Mouse (Mus musculus) embryonic facial prominence, embryonic 13.5 days (tissue): ENCODE measurements around the gene Rfk. TPM values are rescaled to one million over a fixed set of nuclear protein-coding genes. Genes with fewer than 3 reads are reported as not detected.

Experiments used
- ATAC-seq: fragments of 200-750 bp; cut with Nextera tagmentation; 2 replicates; pipeline ENCODE4 v1.8.0; 2017; ENCODE audit warnings: low read depth; ENCODE audit not compliant: insufficient number of reproducible peaks, insufficient read depth, low FRiP score, low TSS enrichment
- H3K27ac ChIP-seq: fragments of 300-500 bp; sonication (generic); 2 replicates; pipeline ENCODE4 v1.5.1; 2015; ENCODE audit warnings: moderate library complexity, mild to moderate bottlenecking, inconsistent platforms
- H3K27me3 ChIP-seq: fragments of 300-500 bp; sonication (generic); 2 replicates; pipeline ENCODE4 v1.6.1; 2015; ENCODE audit warnings: mild to moderate bottlenecking, inconsistent platforms
- H3K36me3 ChIP-seq: fragments of 300-500 bp; sonication (generic); 2 replicates; pipeline ENCODE4 v1.6.1; 2015; ENCODE audit warnings: mild to moderate bottlenecking, inconsistent platforms
- H3K4me1 ChIP-seq: fragments of 300-500 bp; sonication (generic); 2 replicates; pipeline ENCODE4 v1.6.1; 2015; ENCODE audit warnings: inconsistent platforms
- H3K4me2 ChIP-seq: fragments of 300-500 bp; sonication (generic); 2 replicates; pipeline ENCODE4 v1.6.1; 2015; ENCODE audit warnings: moderate library complexity, mild to moderate bottlenecking, inconsistent platforms
- H3K4me3 ChIP-seq: fragments of 300-500 bp; sonication (generic); 2 replicates; pipeline ENCODE4 v1.5.1; 2015; ENCODE audit warnings: mild to moderate bottlenecking, inconsistent platforms
- H3K9ac ChIP-seq: fragments of 300-500 bp; sonication (generic); 2 replicates; pipeline ENCODE4 v1.6.1; 2015; ENCODE audit warnings: mild to moderate bottlenecking, inconsistent platforms
- H3K9me3 ChIP-seq: fragments of 300-500 bp; sonication (generic); 2 replicates; pipeline ENCODE4 v1.6.1; 2016; ENCODE audit warnings: inconsistent platforms
- WGBS: fragments of 180-500 bp; shearing (Covaris S2); methylation state at CpG from one replicate; pipeline ENCODE4 v1.1.7; 2015; ENCODE audit warnings: mixed read lengths; 5-methylcytosine and 5-hydroxymethylcytosine counted together
- polyA plus RNA-seq: library from polyadenylated mRNA; unstranded; fragments of >200 nt; fragmentation: Nextera tagmentation; extraction: Ambion mirVana; gene quantifications from 2 replicates; pipeline ENCODE4 v1.2.1, GENCODE M21; 2015

The Rfk gene
- polyA plus RNA-seq = 87.2 and 88.0 TPM in 2 replicates

DNA sequence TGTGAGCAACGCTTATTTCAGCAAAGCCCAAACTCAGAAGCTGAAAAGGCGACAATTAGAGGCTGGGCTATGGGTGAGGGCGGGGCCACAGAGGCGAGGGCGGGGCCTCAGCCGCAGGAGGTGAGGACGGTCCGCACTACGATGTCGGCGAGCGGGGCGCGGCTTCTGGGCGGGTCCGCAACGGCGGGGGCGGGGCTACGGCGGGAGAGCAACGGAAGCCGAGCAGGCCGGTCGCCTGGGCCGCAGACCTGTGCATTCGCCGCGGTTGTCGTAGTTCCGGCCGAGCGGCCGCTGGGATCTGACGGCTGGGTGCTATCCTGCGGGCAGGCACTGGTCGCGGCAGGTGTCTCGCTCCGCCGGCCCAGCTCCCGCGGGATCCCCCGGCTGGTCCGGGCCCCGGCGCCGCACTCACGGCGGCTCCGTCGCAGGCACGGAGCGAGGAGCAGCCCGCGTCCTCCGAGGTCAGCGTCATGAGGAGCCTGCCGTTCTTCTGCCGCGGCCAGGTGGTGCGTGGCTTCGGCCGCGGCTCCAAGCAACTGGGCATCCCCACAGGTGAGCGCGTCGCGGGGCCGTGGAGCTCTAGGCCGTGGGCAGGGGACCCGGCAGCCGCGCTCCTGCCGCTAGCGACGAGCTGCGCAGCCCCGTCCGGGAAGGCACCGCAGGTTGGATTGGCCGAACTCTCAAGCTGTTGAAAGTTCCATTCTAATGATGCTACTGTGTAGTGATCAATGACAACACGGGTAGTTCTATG, at the start of gene Rfk:
Gene Rfk, plus strand, starts transcription at position 203 of the 751 bp plus-strand sequence.
- ATAC-seq = peak; percentile 96
- Histone ChIP-seq H3K4me3 (peak within 1 kb of the TSS; percentile 92), H3K4me1 (peaks cover 13% of the 10 kb centered on the region), H3K4me2 (peak within 1 kb of the TSS; percentile 67), H3K36me3 (peaks cover 25% of the 10 kb centered on the region), H3K9me3 (no peaks in the 10 kb centered on the region), H3K9ac (peak within 1 kb of the TSS; percentile 93), H3K27ac (peak within 1 kb of the TSS; percentile 73), H3K27me3 (no peaks in the 10 kb centered on the region)
- WGBS = under 1% methylated on average over 76 of the region's 83 CpGs

- H3K9me3 ChIP-seq = no peaks in the 10 kb centered on the region
- no peak overlapping the region for H3K9ac ChIP-seq
- no peak overlapping the region for H3K4me3 ChIP-seq
- no peaks in the 10 kb centered on the region for H3K27me3 ChIP-seq
- no peak overlapping the region for H3K4me2 ChIP-seq
- WGBS = 85% methylated on average over 7 of the region's 7 CpGs
- no peaks in the 10 kb centered on the region for H3K4me1 ChIP-seq
- ATAC-seq = no peak
- H3K36me3 ChIP-seq = no peaks in the 10 kb centered on the region
- H3K27ac ChIP-seq = no peak overlapping the region
Measured at GRCm38 (mm10) chr19:17344881-17345280, 49.0 kb upstream of the Rfk start.

DNA sequence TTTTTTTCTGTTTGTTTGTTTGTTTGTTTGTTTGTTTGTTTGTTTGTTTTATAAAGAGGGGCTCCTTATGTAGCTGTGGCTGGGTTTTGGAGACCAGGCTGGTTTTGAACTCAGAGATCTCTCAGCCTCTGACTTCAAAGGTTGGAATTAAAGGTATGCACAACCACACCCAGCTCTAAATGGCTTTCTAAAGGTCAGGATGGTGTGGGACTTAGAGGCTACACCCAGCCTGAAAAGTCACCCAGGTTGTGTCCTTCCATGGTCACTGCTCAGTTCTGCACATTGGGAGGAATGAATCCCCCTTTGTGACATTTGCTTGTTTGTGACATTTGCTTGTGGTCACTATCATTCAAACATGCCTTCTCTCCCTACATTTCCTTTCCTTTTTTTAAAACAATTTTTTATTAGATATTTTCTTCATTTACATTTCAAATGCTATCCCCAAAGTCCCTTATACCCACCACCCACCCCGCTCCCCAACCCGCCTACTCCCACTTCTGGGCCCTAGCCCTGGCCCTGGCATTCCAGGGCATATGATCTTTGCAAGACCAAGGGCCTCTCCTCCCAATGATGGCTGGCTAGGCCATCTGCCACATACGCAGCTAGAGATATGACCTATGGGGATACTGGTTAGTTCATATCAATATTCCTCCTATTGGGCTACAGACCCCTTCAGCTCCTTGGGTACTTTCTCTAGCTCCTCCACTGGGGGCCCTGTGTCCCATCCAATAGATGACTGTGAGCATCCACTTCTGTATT, 46.9 kb upstream of the Rfk start:
- Histone ChIP-seq H3K27me3 (no peaks in the 10 kb centered on the region), H3K9me3 (no peaks in the 10 kb centered on the region)
- 97% methylated on average over 3 of the region's 3 CpGs for WGBS

GRCm38 (mm10) chr19:17347852-17348251, 46.0 kb upstream of the Rfk start:
- no peak for ATAC-seq
- H3K27me3 ChIP-seq = no peaks in the 10 kb centered on the region
- no peak overlapping the region for H3K4me3 ChIP-seq
- H3K9ac ChIP-seq = no peak overlapping the region
- no peaks in the 10 kb centered on the region for H3K9me3 ChIP-seq
- no peak overlapping the region for H3K27ac ChIP-seq
- no peaks in the 10 kb centered on the region for H3K4me1 ChIP-seq
- no peaks in the 10 kb centered on the region for H3K36me3 ChIP-seq
- no peak overlapping the region for H3K4me2 ChIP-seq
- 88% methylated on average over 2 of the region's 2 CpGs for WGBS

More for the DNA sequence above, 46.9 kb upstream of the Rfk start:
- Histone ChIP-seq H3K27ac (no peak overlapping the region), H3K9ac (no peak overlapping the region), H3K4me3 (no peak overlapping the region), H3K36me3 (no peaks in the 10 kb centered on the region), H3K4me2 (no peak overlapping the region), H3K4me1 (no peaks in the 10 kb centered on the region)
- ATAC-seq = no peak

GRCm38 (mm10) chr19:17353727-17354126, 40.1 kb upstream of the Rfk start:
- Histone ChIP-seq H3K27me3 (peaks cover 33% of the 10 kb centered on the region), H3K9ac (no peak overlapping the region), H3K9me3 (no peaks in the 10 kb centered on the region), H3K4me3 (no peak overlapping the region), H3K4me1 (peaks cover 9% of the 10 kb centered on the region), H3K27ac (no peak overlapping the region), H3K36me3 (no peaks in the 10 kb centered on the region), H3K4me2 (no peak overlapping the region)
- 64% methylated on average over 8 of the region's 8 CpGs for WGBS
- ATAC-seq = no peak

DNA sequence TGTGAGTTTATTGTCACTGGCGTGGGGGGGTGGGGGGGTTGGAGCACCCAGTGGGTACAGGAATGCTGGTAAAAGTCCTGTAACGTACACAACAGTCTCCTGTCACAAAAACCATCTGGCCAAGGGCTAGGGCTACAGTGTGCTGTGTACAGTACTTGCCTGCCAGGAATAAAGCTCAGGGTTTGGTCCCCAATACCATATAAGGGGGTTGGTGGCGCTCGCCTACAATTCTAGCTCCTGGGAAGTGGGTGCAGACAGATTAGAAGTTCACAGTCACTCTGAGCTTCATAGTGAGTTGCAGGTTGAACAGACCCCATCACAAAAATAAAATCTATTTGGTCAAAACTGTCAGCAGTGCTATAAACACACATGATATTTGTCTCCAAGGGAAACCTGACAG, 39.5 kb upstream of the Rfk start:
- no peak overlapping the region for H3K4me3 ChIP-seq
- H3K27me3 ChIP-seq = peaks cover 33% of the 10 kb centered on the region
- no peak for ATAC-seq
- H3K4me2 ChIP-seq = peak overlapping the region; percentile 90
- no peak overlapping the region for H3K27ac ChIP-seq
- no peaks in the 10 kb centered on the region for H3K9me3 ChIP-seq
- H3K36me3 ChIP-seq = no peaks in the 10 kb centered on the region
- WGBS = 73% methylated on average over 4 of the region's 4 CpGs
- peaks cover 9% of the 10 kb centered on the region for H3K4me1 ChIP-seq
- H3K9ac ChIP-seq = no peak overlapping the region

GRCm38 (mm10) chr19:17354797-17355196, 39.0 kb upstream of the Rfk start:
- Histone ChIP-seq H3K4me2 (peak overlapping the region; percentile 90; the same call in 1 of the 2 replicates), H3K27ac (no peak overlapping the region), H3K9me3 (no peaks in the 10 kb centered on the region), H3K36me3 (no peaks in the 10 kb centered on the region), H3K9ac (no peak overlapping the region), H3K4me1 (peaks cover 12% of the 10 kb centered on the region), H3K4me3 (no peak overlapping the region), H3K27me3 (peaks cover 33% of the 10 kb centered on the region)
- WGBS = 59% methylated on average over 4 of the region's 4 CpGs
- ATAC-seq = no peak

GRCm38 (mm10) chr19:17355361-17355760, 38.5 kb upstream of the Rfk start:
- no peaks in the 10 kb centered on the region for H3K36me3 ChIP-seq
- H3K9me3 ChIP-seq = no peaks in the 10 kb centered on the region
- H3K4me2 ChIP-seq = peak overlapping the region; percentile 90
- ATAC-seq = no peak
- H3K4me3 ChIP-seq = peak overlapping the region; percentile 55
- 24% methylated on average over 4 of the region's 4 CpGs for WGBS
- H3K27ac ChIP-seq = no peak overlapping the region
- H3K9ac ChIP-seq = no peak overlapping the region
- H3K27me3 ChIP-seq = peaks cover 33% of the 10 kb centered on the region
- H3K4me1 ChIP-seq = peaks cover 12% of the 10 kb centered on the region

DNA sequence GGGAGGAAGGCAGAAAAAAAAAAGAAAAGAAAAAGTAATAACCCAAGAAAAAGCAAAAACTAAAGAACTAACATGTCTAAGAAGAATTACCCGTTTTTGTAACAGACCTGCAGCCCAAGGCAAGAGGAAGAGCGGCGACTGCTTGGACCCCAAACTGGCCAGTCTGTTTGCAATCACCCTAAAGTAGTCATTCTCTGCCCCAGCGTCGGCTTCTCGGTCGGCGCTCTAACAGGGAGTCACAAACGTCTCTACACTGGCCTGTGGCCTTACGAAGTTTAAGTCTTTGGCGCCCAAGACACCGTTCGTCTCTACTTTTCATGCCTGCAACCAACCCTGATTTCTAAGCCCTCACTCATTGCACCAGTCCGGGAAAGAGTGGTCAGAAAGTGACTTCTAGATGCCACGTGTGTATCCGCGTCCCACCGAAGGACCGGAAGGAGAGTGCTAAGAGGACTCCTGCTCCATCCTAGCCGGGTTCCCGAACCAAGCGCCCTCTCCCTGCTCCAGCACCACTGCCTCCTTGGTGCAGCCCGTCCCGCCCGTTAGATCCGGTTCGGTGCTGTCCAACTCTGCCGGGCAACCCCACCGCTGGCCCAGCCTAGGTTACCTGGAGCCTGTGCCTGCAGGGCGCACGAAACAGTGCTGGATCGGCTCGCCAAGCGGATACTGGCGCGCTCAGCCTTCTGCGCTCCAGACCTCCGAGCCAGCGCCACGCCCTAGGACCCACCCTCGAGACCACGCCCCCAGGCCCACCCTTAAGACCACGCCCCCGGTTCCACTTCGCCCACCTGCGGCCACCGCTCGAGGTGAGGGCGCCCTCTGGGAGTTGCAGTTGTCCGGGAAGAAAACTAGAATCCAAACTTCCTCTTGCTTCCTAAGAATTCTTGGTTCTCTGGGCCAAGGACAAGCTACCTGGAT, 37.6 kb upstream of the Rfk start:
- Histone ChIP-seq H3K4me2 (peak overlapping the region; percentile 90), H3K27ac (no peak overlapping the region), H3K4me1 (peaks cover 12% of the 10 kb centered on the region), H3K4me3 (peak overlapping the region; percentile 55), H3K9me3 (no peaks in the 10 kb centered on the region), H3K36me3 (no peaks in the 10 kb centered on the region), H3K27me3 (peaks cover 33% of the 10 kb centered on the region), H3K9ac (peak overlapping the region; percentile 67)
- ATAC-seq = peak; percentile 88
- WGBS = under 1% methylated on average over 50 of the region's 50 CpGs

DNA sequence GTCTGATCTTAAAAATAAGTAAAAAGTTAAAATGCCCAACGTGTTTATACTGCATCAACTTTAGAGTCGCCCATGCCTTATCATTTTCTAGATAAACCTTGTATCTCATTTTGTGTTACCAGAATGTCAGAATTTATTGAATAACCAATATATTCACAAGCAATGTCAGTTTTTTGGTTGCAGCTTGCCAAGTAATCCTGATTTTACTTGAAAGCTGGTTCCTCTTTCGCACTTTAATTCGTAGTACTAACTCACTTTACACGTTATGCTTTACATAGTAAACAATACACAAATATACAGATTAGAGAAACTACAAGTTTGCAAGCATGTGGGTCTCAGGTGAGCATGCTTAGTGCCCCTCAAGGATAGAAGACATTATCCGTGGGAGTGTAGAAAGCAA, 36.9 kb upstream of the Rfk start:
- Histone ChIP-seq H3K27ac (no peak overlapping the region), H3K36me3 (no peaks in the 10 kb centered on the region), H3K9ac (no peak overlapping the region), H3K4me1 (peaks cover 12% of the 10 kb centered on the region), H3K4me3 (no peak overlapping the region), H3K4me2 (peak overlapping the region; percentile 90), H3K9me3 (no peaks in the 10 kb centered on the region), H3K27me3 (peaks cover 33% of the 10 kb centered on the region)
- 71% methylated on average over 6 of the region's 6 CpGs for WGBS
- no peak for ATAC-seq

- Histone ChIP-seq H3K27ac (no peak overlapping the region), H3K9me3 (no peaks in the 10 kb centered on the region), H3K4me2 (no peak overlapping the region), H3K9ac (no peak overlapping the region), H3K27me3 (peaks cover 33% of the 10 kb centered on the region), H3K36me3 (no peaks in the 10 kb centered on the region), H3K4me1 (peaks cover 12% of the 10 kb centered on the region), H3K4me3 (no peak overlapping the region)
- no peak for ATAC-seq
- WGBS = 58% methylated on average over 3 of the region's 3 CpGs
Measured at GRCm38 (mm10) chr19:17357391-17357790, 36.5 kb upstream of the Rfk start.
